Mouse (Mus musculus): ENCODE data around the gene B3galt1. TPM values are rescaled to one million over a fixed set of nuclear protein-coding genes. Genes with fewer than 3 reads are reported as not detected.

B3galt1 gene
- polyA plus RNA-seq, 1 experiment from 2014 or later: 34.1 TPM

DNA sequence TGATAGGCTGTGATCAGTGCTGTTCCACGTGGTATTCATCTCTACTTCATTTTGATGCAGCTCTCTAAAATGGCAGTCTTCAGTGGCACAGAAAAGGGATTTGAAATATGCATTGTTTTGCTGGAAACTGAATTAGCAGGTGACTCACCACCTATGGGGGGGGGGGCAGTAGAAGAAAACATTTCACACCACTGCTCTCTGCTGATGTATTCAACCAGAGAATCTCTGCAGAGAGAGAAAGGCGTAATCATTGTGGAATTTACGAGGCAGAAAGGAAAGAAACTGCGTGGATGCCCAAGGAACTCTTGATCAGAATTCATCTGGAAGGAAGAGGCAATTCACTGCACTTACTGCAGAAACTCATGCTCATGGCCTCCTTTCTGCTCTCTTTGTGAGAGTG lies 445.7 kb downstream of the B3galt1 start:
- Histone ChIP-seq H3K27ac (no peak overlapping the region), H3K4me2 (no peak overlapping the region), H3K36me3 (ENCODE audit: poor library complexity, severe bottlenecking) (no peaks in the 10 kb centered on the region), H3K4me1 (no peaks in the 10 kb centered on the region), H3K27me3 (no peaks in the 10 kb centered on the region), H3K9ac (no peak overlapping the region), H3K4me3 (no peak overlapping the region), H3K9me3 (replicated peaks) (no peaks in the 10 kb centered on the region)
- 79% methylated on average over 4 of the region's 4 CpGs for WGBS
- no peak for ATAC-seq

DNA sequence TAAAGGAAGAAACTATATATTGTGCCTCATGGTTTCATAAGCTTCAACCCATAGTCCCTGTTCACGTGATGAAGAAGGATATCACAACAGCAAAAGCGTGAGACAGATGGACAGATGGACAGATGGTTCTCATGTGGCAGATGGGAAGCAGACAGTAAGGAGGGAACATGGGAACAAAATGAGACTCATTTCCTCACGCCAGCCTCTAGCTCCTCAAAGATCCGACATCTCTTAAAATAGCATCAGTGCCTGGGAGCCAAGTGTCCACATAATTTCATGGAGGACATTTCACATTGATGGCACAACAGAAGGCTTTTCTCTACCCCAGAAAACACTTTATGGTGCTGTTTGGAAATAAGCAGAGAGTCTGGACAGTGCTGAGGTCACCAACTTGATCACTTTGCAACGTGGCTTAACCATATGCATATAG lies 454.6 kb downstream of the B3galt1 start:
- Histone ChIP-seq H3K9ac (no peak overlapping the region), H3K27me3 (no peaks in the 10 kb centered on the region), H3K4me3 (no peak overlapping the region), H3K4me1 (no peaks in the 10 kb centered on the region), H3K4me2 (no peak overlapping the region), H3K27ac (no peak overlapping the region), H3K36me3 (ENCODE audit: poor library complexity, severe bottlenecking) (no peaks in the 10 kb centered on the region), H3K9me3 (replicated peaks) (no peaks in the 10 kb centered on the region)
- WGBS: 84% methylated on average over 5 of the region's 5 CpGs
- no peak for ATAC-seq

DNA sequence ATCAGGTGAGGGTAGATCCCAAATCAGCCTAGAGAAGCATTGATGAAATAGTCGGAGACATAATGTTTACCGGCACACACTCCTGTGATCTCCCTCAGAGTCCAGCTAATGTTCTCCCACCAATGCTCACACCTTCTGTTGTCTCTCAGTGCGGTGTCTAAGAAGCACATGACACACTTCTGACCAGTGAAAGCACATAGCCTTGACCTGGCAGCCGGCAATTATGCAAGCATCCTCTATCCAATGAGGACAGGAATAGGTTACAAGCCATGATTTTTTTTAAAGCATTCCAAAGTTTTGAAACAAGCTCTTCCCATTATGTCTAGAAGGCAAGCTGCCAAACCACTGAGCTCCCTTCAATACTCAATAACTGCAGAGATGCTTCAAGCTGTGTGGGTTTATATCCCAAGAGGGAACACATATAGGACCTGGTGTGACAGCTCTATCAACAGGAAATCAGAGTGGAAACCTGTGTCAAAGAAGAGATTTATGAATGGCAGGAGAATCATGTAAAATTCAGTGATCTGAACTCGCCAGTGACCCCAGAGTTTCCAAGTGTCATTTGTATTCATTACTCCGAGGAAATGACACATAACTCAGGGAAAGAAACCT lies 456.0 kb downstream of the B3galt1 start:
- no peak overlapping the region for H3K4me2 ChIP-seq
- no peaks in the 10 kb centered on the region for H3K4me1 ChIP-seq
- ATAC-seq: no peak
- WGBS: 91% methylated on average over 6 of the region's 6 CpGs
- no peak overlapping the region for H3K4me3 ChIP-seq
- no peaks in the 10 kb centered on the region for H3K27me3 ChIP-seq
- H3K9me3 ChIP-seq (replicated peaks): no peaks in the 10 kb centered on the region
- H3K27ac ChIP-seq: no peak overlapping the region
- H3K9ac ChIP-seq: no peak overlapping the region
- H3K36me3 ChIP-seq (ENCODE audit: poor library complexity, severe bottlenecking): no peaks in the 10 kb centered on the region

DNA sequence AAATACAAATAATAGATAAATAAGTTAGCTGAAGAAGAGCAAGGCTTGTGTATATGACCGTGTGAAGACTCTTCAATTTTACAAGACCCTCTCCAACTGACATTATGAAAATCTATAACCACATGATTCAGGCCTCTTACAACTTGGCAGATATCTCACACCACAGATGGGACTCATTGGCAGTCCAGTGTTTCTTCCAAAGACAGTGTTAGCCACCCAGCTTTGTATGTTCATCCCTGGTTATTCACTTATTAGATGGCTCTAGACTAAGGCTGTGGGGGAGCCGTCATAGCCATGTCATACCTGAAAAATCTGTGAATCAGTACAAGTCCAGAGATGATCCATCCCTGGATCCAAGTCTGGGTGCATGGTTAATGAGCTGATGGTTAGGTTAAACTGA lies 463.1 kb downstream of the B3galt1 start:
- Histone ChIP-seq H3K27ac (no peak overlapping the region), H3K36me3 (ENCODE audit: poor library complexity, severe bottlenecking) (no peaks in the 10 kb centered on the region), H3K9me3 (replicated peaks) (peaks cover 3% of the 10 kb centered on the region; the same call in 1 of the 2 replicates), H3K4me2 (no peak overlapping the region), H3K27me3 (no peaks in the 10 kb centered on the region), H3K9ac (no peak overlapping the region), H3K4me1 (no peaks in the 10 kb centered on the region), H3K4me3 (no peak overlapping the region)
- ATAC-seq: no peak
- 93% methylated on average over 2 of the region's 2 CpGs for WGBS

DNA sequence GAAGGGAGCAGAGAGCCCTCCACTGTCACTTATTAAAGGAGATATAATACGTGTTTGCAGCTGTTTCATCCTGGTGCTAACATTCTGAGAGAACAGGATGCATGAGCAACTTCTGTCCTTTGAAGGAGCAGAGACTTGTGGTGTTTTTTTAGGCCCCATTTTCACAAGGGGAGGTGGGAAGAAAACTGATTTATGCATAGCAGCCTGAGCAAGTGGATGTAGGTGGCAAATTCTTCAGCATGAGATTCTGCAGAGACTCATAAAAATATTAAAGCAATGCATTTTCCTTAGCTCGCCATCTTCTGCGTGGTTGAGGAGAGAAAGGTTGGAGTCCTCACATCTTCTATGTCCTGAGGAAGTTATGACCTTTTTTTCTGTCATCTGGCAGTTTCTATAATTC lies 469.0 kb downstream of the B3galt1 start:
- Histone ChIP-seq H3K4me1 (no peaks in the 10 kb centered on the region), H3K36me3 (ENCODE audit: poor library complexity, severe bottlenecking) (no peaks in the 10 kb centered on the region), H3K4me2 (no peak overlapping the region), H3K27ac (no peak overlapping the region), H3K9me3 (replicated peaks) (peaks cover 3% of the 10 kb centered on the region; the same call in 1 of the 2 replicates), H3K27me3 (no peaks in the 10 kb centered on the region), H3K4me3 (no peak overlapping the region), H3K9ac (no peak overlapping the region)
- ATAC-seq: no peak
- WGBS: 84% methylated on average over 3 of the region's 3 CpGs

DNA sequence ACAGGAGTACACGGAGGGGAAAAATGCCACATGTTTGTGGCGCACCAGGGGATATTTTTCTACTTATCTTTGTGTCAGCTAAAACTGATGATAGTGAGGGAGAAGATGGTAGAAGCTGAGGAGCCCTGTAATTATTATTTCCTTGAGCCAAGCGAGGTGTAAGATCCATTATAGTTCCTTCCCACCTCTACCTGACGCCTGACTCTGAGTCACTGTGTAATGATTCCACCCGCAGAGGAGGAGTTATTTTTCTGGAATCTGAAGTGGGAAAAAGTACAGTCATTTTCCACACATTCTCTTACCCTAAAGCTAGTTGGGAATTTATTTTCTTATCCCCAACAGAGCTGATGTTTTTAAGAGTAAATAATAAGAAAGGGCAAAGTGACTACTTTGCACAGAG lies 475.1 kb downstream of the B3galt1 start:
- Histone ChIP-seq H3K4me2 (no peak overlapping the region), H3K9me3 (replicated peaks) (no peaks in the 10 kb centered on the region), H3K27ac (no peak overlapping the region), H3K4me3 (no peak overlapping the region), H3K36me3 (ENCODE audit: poor library complexity, severe bottlenecking) (no peaks in the 10 kb centered on the region), H3K27me3 (no peaks in the 10 kb centered on the region), H3K4me1 (0 out of 2 replicates have a peak, but pooled peaks cover 3% of the 10 kb centered on the region), H3K9ac (no peak overlapping the region)
- no peak for ATAC-seq
- 82% methylated on average over 5 of the region's 5 CpGs for WGBS

DNA sequence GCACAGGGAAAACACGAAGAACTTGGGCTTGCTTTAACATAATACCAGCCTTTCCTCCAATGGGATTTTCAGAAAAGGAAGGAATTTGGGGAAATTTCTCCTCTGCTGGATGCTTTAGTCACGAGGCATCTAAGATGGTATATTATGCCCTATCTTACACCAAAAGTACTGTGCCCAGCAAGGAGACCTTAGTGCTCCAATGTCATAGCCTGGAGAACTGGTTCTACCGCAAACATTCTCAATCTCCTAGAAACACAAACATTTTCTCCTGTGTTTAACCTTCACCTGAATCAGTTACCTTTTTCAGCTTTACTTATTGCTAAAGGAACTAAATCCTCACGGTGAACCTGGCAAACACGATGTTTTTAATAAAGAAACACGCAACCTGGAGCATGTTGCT lies 486.8 kb downstream of the B3galt1 start:
- 89% methylated on average over 6 of the region's 6 CpGs for WGBS

DNA sequence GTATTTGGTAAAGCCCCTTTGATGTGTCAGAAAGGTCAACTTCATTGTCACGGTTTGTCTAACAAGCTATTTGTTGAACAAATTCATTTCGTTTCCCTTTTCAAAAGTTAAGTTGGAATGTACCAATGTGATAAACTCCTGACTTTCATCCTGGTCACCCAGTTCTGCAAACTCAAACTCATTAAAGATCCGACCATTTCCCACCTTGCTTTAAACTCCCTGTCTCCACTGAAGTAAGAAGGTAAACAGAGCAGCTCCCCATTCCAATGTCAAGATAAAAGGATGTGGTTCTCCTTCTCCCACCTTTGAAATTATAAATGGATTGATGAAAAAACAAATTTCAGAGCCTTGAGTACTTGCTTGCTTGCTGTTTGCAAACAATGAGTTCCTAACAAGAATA lies 487.6 kb downstream of the B3galt1 start:
- Histone ChIP-seq H3K9ac (no peak overlapping the region), H3K4me1 (no peaks in the 10 kb centered on the region), H3K4me2 (no peak overlapping the region), H3K27ac (no peak overlapping the region), H3K9me3 (replicated peaks) (no peaks in the 10 kb centered on the region), H3K4me3 (no peak overlapping the region), H3K36me3 (ENCODE audit: poor library complexity, severe bottlenecking) (no peaks in the 10 kb centered on the region), H3K27me3 (no peaks in the 10 kb centered on the region)
- 72% methylated on average over 3 of the region's 3 CpGs for WGBS
- ATAC-seq: no peak

More for the DNA sequence above, 486.8 kb downstream of the B3galt1 start:
- H3K9ac ChIP-seq: no peak overlapping the region
- H3K4me3 ChIP-seq: no peak overlapping the region
- no peak overlapping the region for H3K27ac ChIP-seq
- no peaks in the 10 kb centered on the region for H3K9me3 ChIP-seq (replicated peaks)
- H3K27me3 ChIP-seq: no peaks in the 10 kb centered on the region
- no peaks in the 10 kb centered on the region for H3K4me1 ChIP-seq
- H3K4me2 ChIP-seq: no peak overlapping the region
- no peaks in the 10 kb centered on the region for H3K36me3 ChIP-seq (ENCODE audit: poor library complexity, severe bottlenecking)
- no peak for ATAC-seq

DNA sequence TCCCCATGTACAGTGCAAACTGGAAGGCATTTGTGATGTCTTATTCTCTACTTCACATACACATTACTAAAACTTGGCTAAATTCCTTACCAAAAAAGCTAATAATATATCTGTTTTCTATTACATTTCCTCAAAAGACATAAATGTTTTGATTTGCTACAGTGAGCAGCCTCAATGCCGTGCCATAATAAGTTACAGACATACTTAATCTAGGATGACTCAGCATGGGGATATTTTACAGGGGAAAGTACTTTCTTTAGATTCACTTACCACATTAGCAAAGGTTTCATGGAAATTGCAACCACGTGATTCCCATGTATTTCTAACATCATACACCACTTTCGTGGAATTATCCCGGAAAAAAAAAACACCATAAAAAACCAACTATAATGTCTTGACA lies 495.7 kb downstream of the B3galt1 start:
- 93% methylated on average over 4 of the region's 4 CpGs for WGBS
- Histone ChIP-seq H3K36me3 (ENCODE audit: poor library complexity, severe bottlenecking) (no peaks in the 10 kb centered on the region), H3K4me3 (no peak overlapping the region), H3K27me3 (no peaks in the 10 kb centered on the region), H3K27ac (no peak overlapping the region), H3K4me2 (no peak overlapping the region), H3K9ac (no peak overlapping the region), H3K4me1 (no peaks in the 10 kb centered on the region), H3K9me3 (replicated peaks) (no peaks in the 10 kb centered on the region)
- no peak for ATAC-seq

DNA sequence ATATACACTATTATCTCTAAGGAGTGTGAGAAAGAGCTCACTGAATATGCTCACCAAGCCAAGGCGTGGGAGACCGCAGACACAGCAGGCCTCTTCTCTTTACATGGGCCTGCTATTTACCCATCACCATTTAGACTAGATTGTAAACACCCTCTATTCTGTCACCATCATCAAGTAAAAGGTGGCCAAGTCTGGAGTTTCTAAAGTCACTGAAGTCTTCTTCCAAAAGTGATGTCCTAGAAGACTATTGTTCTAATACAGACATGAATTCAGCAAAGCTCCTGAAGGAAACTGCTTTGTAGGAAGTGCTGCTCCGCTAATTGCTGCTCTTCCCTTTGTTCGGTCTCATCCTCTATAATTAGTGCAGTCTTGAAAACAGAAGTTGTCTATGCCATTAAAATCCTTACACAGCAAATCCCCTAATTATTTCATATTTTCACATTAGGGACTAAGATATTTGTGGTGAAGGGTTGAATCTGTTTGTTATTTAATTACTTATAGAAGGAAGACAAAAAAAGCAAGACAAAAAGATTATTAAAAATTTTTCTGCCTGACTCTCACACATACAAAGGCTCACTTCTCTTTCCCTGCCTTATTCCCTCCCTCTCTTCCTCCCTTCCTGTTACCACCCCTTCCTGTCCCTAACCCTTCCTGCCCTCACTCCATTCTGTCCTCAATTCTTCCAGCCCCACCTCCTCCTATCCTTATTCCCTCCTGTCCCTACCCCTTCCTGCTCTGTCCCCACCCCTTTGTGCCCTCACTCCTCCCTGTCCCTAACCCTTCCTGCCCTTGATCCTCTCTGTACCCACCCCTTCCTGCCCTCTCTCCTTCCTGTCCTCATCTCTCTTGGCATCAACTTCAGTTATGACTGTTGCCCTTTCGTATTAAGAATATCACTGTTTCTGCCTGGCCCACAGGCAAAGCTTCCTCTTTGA lies 514.0 kb downstream of the B3galt1 start:
- Histone ChIP-seq H3K9me3 (replicated peaks) (no peaks in the 10 kb centered on the region), H3K4me2 (no peak overlapping the region), H3K9ac (no peak overlapping the region), H3K4me1 (peaks cover 9% of the 10 kb centered on the region; the same call in 1 of the 2 replicates), H3K27ac (no peak overlapping the region), H3K4me3 (no peak overlapping the region), H3K36me3 (ENCODE audit: poor library complexity, severe bottlenecking) (no peaks in the 10 kb centered on the region), H3K27me3 (no peaks in the 10 kb centered on the region)
- 63% methylated on average over 5 of the region's 5 CpGs for WGBS
- peak; percentile 37; the same call in 1 of the 2 replicates for ATAC-seq

DNA sequence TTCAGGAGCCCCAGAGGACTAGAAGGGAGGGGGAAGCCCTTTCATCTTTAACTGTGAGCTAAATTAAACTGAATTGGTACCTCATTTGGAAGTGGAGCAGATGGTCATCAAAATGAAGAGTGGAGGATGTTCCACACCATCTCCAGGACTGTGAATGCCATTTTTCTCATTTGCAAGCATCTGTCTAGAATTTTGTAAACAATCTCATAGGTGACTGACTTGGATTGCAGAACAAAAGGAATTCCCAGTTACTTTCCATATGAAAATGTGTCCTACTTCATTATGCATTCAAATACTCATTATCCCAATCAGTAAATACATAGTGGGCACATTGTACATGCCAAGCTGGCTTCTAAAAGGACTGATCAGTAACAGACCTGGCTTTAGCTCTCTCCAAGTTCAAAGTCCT lies 515.2 kb downstream of the B3galt1 start:
- no peaks in the 10 kb centered on the region for H3K36me3 ChIP-seq (ENCODE audit: poor library complexity, severe bottlenecking)
- peaks cover 9% of the 10 kb centered on the region; the same call in 1 of the 2 replicates for H3K4me1 ChIP-seq
- no peak overlapping the region for H3K4me3 ChIP-seq
- no peak overlapping the region for H3K9ac ChIP-seq
- no peaks in the 10 kb centered on the region for H3K9me3 ChIP-seq (replicated peaks)
- ATAC-seq: peak; percentile 66
- no peak overlapping the region for H3K4me2 ChIP-seq
- no peak overlapping the region for H3K27ac ChIP-seq
- no peaks in the 10 kb centered on the region for H3K27me3 ChIP-seq

DNA sequence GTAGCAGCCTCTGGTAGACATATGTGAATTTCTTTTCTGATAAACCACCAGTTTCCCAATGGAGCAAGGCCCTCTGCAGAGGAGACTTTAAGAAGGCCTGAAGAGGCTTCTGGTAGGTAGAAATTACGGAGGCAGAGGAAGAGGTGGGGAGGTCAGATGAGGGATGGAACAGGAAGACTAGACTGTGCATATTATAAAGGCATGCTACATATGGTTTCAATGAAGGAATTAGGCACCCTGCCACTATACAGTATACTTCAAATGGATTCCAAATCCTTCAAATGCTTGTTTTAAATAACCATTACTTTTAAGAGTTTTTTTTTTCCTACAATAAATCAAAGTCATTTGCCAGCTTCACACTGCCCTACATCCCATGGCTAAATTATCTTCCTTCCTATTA lies 518.8 kb downstream of the B3galt1 start:
- Histone ChIP-seq H3K9ac (no peak overlapping the region), H3K9me3 (replicated peaks) (no peaks in the 10 kb centered on the region), H3K4me2 (no peak overlapping the region), H3K4me1 (peaks cover 8% of the 10 kb centered on the region; the same call in 1 of the 2 replicates), H3K27ac (no peak overlapping the region), H3K4me3 (no peak overlapping the region), H3K36me3 (ENCODE audit: poor library complexity, severe bottlenecking) (no peaks in the 10 kb centered on the region), H3K27me3 (no peaks in the 10 kb centered on the region)
- 94% methylated on average over 1 of the region's 1 CpGs for WGBS
- no peak for ATAC-seq

Data from forebrain, embryonic 13.5 days (tissue).